Mouse (Mus musculus) cerebral cortex, adult 2 months (tissue): ENCODE measurements around the gene Eif4e.

Source experiments
- WGBS: fragments of 180-500 bp; shearing (Covaris S2); methylation state at CpG from one replicate; pipeline ENCODE4 v1.1.7; 2018; 5-methylcytosine and 5-hydroxymethylcytosine counted together

Gene Eif4e

DNA sequence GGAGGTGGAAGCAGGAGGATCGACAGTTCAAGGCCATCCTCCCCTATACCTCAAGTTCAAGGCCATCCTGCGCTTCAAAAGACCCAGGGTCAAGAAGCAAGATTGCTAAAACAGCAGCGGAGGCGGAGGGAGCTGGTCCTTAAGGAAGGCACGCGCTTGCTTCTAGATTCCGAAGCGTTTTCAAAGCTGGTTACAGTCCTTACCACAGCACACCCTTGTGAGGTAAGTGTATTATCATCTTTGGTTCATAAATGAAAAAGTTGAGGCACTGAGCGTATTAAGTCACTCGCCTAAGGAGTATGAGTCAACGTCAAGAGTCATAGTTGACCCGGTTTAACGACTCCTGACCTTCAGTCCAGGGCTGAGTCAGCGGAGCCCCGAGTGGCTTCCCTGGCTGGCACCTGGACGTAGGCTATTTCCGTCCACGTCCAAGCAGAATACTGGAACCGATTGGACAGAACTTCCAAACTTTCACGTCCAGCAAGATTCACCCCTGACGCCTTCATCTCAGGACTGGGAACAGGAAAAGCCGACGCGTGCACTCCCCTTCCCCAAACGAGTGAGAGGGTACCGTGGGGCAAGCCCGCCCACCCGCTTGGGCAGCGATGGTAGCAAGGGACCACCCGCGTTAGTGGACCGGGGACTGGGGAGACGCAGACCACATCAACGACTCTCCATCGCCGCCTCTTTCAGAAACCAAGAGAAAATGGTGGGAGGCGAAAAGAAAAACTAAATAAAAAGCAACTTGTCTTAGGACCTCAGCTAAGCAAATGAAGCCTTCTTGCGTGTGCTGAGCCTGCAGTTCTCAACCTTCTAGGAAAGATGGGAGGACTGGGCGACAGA, at the start of gene Eif4e:
Gene Eif4e, plus strand, starts transcription at position 107 of the 843 bp plus-strand sequence.
- 6% methylated on average over 39 of the region's 39 CpGs for WGBS

DNA sequence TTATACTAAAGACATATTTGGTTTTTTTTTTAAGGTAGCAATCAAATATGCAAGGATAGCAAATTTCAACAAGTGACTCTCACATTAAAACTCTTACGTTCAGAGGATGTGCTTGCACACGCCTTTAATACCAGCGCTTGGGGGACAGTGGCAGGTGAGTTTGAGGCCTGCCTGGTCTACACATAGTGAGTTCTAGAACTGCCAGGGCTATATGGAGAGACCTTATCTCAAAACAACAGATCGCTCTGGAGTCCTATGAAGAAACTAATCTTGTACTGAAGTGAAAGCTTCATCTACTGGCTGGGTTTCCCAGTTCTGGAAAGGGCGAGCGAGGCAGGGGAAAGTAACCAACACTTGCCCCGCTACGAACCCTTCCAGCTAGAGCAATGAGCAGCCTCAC, 46.5 kb upstream of the Eif4e start:
- WGBS: 98% methylated on average over 8 of the region's 8 CpGs

DNA sequence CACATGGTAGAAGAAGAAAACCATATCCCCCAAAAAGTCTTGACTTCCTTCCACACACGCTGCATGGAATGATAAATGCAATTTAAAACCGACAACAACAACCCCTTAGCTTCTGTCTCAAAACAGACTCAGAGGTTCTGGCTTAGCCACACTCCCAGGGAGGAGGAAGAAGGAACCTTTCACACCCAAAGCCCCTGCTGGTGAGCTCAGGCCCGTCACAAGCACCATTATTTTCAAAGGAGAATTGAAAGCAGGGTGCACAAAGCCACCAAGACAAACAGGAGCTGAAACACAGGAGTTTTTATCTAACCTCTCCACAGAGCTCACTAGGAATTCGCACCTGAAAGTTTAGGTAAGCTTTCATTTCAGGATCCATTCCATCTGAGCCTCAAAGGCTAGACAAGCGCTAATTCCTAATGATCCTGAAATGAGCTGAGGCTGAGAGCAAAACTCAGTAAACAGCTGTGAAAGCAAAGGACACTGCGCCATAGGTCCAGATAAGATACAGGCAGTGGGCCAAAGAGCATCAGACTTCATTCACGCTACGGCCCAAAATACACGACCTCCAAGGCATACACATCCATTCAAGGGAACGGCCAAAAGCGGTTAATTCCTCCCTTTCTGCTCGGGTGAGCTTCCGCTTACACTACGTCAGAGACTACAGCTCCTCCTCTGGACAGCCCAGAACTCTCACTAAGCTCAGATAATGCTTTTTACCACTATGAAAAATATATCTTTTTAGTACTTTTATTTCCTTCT, 44.3 kb upstream of the Eif4e start:
- whole genome bisulfite sequencing: 52% methylated on average over 14 of the region's 14 CpGs

DNA sequence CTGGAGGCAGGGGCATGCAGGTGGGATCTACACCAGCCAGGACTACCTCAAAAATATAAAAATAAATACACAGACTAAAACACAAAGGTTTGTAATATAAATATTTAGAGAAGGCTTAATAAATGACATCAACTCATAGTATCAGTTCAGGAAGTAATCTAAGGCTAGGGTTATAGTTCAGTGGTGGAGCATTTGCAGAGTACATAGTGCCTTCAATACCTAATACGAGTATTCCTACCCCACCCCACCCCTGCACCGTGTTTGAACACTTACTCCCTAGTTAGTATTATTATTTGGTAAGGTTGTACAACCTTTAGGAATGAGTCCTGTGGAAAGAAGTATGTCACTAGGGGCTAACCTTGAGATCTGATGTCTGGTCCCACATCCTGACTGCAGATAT, 42.7 kb upstream of the Eif4e start:
- 87% methylated on average over 2 of the region's 2 CpGs for WGBS

DNA sequence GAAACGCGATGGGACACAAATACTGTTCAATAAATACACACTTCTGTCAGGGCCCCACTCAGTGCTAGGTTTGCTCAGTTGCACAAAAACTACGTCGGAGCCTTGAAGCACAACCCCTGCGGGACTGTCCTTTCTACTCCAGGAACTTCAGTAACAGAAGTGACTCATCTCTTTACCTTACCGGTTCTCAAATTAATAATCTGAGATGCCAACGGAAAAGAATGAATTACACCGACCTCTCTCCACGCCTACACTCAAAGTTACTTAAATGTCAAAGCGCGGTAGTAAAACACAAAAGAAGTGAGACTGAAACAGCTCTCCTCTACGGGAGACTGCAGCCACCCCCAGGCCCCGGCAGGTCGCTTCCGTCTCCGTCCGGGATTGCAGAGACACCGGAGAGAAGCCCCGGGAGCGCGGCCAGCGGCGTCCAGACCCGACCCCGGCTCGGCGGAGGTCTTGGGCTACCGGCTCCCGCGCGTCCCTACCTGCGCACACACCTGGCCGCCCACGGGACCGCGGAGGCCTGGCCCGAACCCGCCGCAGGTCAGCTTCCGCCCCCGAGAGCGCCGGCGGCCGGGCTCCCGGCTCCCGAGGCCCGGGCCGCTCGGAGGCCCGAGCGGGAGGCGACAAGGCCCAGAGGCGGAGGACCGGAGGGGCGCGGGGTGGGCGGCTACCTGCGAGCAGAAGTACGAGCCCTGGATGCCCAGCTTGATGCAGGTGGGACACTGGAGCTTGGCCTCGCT, 37.2 kb upstream of the Eif4e start:
- WGBS: under 1% methylated on average over 61 of the region's 61 CpGs

DNA sequence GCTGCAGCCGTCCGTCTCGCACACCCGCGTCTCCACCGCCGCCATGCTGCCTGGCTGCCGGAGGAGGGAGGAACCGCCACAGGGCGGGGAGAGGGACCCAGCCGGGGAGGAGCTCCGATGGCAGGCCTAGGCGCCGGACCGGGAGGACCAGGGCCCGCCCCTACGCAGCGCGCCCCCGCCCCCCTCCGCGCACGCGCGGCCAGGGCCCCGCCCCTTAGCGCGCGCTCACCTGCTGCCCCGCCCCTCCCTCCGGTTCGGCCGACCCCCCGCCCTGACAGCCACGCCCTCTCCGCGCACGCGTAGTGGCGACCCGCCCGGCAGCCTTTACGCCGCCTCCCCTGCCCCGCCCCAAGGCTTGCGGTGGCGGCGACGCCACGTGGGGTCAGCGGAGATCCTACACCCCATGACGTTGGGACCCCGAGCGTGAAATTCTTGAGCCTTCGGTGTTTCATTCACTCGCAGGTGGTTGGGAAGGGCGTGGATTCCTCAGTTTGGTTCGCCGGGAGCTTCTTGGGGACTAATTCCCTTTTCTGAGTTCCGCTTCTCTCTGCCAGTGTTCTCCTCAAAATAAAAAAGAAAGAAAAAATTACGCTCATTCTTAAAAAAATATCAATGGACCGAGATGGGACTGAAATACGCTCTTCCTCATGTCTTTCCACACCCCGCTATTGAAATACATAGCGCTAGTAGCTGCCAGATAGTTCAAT, 36.5 kb upstream of the Eif4e start, which contains the start of gene Metap1:
Gene Metap1, minus strand, starts transcription at position 189 of the 707 bp plus-strand sequence.
- WGBS: under 1% methylated on average over 54 of the region's 65 CpGs

DNA sequence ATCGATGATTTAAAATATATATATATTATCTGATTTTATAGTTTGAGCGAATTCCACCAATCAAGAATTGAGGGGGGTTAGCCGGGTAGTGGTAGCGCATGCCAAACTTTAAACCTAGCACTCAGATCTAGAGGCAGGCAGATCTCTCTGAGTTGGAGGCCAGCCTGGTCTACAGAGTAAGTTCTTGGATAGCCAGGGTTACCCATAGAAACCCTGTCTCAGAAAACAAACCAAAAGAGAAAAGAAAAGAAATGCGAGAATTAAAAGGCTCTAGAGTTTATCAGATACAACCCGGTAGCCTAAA, 36.0 kb upstream of the Eif4e start:
- 15% methylated on average over 6 of the region's 6 CpGs for WGBS

DNA sequence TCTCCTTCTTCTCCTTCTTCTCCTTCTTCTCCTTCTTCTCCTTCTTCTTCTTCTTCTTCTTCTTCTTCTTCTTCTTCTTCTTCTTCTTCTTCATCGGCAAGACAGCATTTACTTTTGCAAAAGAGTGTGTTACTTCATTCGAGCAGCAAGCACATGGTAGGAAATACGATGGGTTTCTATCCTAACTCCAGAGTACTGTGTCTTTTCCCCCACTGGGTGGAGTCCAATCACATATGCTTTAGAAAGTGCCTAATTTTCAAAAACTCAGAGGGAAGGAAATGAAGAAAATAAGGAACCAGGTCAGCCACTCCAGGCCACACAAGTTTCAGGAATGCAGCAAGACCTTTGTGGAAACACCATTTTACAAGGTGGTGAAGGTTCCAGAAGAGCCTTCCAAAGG, 32.3 kb upstream of the Eif4e start:
- WGBS: 51% methylated on average over 3 of the region's 3 CpGs

DNA sequence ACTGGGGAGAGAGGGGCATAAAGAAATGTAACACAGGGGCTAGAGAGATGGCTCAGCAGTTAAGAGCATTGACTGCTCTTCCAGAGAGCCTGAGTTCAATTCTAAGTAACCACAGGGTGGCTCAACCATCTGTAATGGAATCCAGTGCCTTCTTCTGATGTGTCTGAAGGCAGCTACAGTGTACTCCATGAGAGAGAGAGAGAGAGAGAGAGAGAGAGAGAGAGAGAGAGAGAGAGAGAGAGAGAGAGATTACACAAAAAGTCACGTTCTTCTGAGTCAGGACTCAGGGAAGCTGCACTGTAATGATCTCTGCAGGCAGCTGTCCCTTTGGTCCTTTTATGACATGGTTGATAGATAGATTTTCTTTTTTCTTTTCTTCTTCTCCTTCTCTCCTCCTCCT, 31.4 kb upstream of the Eif4e start:
- 44% methylated on average over 1 of the region's 1 CpGs for WGBS

DNA sequence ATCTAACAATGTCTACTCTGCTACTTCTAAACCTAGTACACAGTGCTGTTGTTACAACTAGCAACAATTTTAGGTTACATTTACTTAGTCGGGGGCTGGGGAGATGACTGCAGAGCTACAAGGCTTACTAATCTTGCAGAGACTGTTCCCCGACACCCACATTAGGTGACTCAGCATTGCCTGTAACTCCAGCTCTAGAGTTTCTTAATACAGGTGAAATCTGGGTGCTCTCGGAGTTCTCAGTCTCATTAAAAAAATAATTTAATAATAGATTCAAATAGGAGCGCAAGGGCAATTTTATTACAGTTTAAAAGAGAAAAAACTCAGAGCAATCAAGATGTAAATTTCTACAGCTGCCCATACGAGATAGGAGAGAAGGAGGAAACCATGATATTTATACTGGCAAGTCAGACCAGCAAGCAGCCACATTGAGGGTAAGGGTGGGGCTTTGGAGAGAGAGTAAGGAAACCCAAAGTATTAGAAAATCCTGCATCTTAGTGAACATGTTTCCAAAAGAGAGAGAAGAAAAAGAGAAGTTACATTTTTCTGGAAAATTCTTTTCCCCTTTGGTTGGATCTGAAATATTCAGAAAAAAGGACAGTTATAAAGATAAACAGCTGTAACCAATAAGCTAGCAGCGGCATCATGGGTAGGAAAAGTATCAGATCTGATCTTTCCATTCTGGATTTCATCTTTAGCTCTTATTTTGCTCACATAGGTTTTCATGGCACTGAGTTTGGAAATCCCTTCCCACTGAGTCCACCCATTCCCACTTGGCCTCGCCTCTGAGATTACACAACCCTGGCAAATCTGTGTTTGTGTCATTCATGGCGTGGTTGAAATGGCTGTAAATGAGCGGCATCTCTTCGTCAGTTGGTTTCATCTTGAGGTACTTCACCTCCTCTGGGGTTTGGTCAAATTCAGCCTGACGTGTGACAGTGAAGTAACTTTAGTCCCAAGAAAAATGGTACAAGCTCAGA, 30.5 kb upstream of the Eif4e start:
- 73% methylated on average over 11 of the region's 11 CpGs for WGBS

DNA sequence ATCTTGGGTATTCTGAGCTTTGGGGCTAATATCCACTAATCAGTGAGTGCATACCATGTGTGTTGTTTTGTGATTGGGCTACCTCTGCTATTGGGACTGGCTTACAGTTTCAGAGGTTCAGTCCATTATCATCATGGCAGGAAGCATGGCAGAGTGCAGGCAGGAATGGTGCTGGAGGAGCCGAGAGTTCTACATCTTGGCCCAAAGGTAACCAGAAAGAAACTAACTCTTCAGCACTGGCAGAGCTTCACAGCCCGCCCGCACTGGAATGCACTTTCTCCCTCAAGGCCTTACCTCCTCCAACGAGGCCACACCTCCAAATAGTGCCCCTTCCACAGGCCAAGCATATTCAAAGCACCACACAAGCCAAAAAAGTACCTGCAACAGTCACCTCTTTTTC, 27.2 kb upstream of the Eif4e start:
- WGBS: 92% methylated on average over 4 of the region's 4 CpGs

DNA sequence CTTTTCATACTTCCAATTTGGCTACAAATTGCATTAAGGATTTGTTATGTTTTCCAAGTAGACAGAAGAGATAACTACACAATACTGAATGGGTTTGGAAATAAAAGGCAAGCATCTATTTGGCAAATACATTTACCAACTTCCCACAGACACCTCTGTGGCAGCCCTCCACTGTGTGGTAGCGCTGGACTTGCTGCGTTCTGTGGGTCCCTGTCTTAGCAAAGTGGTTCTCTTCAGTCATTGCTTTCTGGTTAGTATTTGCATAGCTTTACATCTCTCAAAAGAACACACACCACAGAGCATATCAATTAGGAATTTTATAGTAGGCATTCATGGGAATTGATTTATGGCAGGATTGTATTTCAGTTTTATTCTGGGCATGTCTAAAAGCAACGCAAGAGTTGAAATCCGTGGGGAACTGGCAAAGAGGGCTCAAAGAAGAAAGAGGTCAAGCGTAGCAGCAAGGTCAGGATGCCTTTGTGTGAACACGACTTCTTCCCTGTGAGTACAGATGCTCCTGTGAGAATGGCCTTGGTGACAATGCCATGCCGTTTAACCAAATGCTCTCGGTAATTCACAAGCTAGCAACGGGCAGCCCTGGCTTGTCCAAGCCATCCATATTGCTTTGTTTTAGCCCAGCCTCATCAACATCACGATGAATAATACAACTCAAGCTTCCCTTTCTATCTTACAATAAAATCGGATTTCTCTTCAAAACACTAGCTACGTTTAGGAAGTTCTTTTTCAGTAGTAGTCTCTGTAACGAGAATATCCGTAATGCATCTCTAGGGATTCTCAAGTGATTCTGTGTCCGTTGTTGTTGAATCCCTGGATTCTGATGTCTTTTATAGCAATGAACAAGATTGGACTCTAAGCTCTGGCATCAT, 25.9 kb upstream of the Eif4e start:
- 68% methylated on average over 15 of the region's 15 CpGs for WGBS

DNA sequence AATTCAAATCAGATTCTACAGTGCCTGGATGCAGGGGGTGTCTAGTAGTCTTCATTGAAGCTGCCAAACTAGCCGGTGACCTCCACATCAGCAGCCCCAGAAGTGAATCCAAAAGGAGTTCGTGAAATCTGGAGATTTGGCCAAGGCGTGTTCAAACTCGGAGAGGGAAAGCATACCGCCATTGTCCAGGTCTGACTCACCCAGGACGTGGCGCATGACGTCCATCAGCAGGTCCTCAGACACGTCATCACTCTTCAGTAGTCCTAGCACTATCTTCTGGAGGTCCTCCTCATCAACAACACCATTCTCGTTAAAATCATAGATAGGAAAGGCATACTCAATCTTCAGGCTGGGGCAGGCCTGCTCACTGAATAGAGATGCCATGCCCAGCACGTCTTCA, 22.2 kb upstream of the Eif4e start:
- WGBS: 88% methylated on average over 11 of the region's 11 CpGs

DNA sequence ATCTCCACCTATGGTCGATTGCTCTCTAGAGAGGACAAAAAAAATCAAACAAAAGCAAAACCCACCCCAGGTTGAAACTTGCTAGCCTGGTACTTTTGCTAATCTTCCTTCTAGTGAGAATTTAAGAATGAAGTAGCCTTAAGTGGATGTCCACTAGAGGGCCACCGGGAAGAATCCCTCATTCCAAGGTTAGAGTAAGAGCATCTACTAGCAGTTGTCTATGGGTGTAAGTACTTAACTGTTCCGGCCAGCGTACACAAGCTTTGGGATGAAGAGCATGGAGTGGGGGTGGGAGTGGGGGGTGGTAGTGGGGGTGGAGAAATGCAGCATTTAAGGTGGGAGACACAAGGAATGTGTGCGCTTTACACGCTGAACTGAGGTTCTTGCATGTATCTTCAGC, 19.2 kb upstream of the Eif4e start:
- WGBS: 46% methylated on average over 6 of the region's 6 CpGs

DNA sequence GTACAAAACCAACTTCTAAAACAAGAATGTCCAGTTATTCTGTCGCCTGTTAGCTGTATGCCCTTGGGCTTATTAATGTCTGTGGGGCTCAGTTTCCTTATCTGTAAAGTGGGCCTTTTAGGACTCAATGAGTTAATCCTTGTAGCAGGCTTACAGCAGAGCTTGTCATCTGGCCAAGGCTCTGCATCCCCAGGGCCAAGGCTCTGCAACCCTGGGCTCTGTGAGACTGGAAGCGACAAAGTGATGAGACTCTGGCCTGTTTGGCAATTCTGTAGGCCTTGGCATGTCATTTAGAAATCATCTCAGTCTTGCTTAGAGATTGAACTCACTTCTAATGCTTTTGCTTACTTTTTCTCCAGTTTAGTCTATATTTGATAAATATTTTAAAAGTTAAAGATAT, 16.4 kb upstream of the Eif4e start:
- 94% methylated on average over 2 of the region's 2 CpGs for WGBS

DNA sequence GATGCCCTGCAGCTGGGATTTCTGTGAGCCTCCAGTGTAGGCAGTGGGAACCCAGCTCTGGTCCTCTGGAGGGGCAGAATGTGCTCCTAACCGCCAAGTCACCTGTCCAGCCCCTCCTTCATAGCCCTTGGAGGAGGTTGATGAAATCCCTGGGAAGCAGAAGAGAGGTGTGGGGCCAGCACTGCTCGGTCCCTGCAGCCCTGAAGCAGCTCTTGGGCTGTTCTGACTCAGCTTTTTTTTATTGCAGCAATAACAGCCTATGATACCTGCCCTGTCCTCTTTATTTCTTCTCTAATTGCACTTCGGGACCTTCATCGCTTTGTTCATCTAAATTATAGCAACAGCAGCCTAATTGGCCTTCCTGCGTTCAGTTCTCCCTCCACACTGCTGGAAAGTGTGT, 15.5 kb upstream of the Eif4e start:
- 72% methylated on average over 5 of the region's 5 CpGs for WGBS

DNA sequence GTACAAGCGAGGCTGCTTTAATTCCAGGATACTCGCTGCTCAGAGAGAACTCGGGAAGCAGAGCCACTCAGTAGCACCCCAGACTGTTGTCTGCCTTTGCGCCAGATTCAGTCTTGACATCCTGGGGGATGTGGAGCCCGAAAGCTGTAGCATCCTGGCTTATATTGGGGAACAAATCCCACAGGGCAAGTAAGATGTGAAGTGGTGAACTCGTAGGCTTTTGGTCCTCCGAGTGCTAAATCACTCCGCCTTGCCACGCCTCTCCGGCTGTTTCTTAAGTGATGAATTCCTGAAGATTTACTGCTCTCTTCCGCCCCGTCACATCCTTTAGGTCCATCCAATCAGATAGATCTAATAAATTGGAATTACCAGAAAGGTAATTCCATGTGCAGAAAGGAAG, 12.7 kb upstream of the Eif4e start:
- 81% methylated on average over 12 of the region's 12 CpGs for WGBS

DNA sequence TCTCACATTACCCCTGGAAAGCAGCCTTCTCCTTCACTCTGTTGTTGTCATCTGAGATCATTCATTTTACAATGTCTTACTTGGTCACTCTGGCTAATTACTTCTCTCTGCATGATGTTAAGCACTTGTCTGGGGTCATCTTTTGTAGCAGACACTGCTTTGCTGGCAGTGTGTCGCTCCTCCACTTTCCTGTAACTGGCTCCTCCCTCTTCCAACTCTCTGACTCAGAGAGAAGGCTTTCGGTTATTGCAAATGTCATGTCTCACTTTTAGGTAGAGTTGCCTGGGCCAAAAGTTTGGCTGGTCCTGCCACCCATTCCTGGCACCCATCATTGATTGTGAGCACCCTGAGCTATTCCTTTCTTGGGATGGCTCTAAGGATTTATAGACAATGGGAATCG, 11.2 kb upstream of the Eif4e start:
- WGBS: 80% methylated on average over 3 of the region's 3 CpGs

DNA sequence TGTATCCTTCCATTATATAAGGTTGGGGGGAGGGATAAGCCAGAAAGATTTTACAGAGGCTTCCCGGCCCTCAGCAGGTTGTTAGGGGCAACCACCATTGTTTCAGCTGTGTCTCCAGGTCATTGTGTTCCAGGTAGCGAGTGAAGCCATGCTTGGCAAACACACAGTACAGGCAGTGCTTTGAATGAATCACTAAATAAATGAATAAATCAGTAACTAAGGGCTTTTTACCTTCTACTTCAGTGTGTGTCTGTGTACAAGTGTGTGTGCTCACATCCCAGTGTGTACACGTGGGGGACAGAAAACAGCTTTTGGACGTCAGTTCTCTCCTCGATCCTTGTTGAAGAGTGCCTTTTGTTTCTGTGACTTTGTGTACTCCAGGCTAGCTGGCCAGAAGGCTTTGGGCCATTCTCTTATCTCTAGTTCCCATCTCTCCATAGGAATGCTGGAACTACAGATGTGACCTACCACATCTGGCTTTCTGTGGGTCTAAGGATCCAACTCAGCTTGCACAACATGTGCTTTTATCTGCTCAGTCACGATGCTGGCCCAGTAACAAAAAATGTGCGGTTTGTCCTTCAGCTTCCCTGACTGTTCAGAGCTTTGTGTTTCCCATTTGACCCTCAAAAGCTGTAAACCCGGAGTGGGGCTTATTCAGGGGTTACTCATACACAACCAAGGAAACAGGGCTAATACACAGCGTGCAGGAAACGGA, 10.2 kb upstream of the Eif4e start:
- 63% methylated on average over 10 of the region's 10 CpGs for WGBS
